Mouse (Mus musculus): ENCODE data around the gene Gipc2.

DNA sequence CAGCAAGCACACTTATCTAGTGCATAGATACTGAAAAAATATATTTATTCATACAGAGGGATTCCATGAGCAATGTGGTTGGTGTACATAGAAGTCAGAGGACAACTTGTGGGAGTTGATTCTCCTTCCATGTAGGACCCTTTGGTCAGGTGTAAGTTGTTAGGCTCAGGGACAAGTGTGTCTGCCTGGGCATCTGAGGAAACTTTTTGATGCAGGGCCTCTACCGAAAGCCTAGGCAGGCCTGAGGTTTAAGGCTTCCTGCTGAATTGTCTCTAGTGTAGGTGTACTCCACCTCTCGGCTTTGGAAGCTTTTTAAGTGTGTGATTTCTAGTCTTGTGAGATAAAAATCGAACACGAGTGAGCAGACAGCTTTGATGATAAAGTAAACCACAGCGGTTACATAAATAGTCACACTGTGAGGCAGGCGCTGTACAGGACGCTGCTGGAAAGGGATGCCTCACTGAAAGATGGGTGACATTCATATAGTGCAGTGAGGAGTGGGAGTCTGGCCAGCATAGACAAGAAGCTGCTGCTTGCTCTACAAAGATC lies 45.8 kb upstream of the Gipc2 start:
- no peak for TF ChIP-seq CTCF (IDR thresholded peaks at IDR 0.05; ENCODE audit: low read depth, low read length)
- TF ChIP-seq POLR2AphosphoS5 (IDR thresholded peaks at IDR 0.05; ENCODE audit: insufficient replicate concordance, low read depth, low read length), result no peak
- TF ChIP-seq GATA1 (IDR thresholded peaks at IDR 0.05; ENCODE audit: borderline replicate concordance, low read length), result no peak
- TF ChIP-seq GATA2 (IDR thresholded peaks at IDR 0.05; ENCODE audit: borderline replicate concordance, low read depth, low read length), result no peak
- no peak for TF ChIP-seq TAL1 (conservative IDR thresholded peaks at IDR 0.05; ENCODE audit: low read depth, low read length)

Data from G1E (cell line).